Mouse (Mus musculus): ENCODE results near the gene Tnfrsf13b.

DNA sequence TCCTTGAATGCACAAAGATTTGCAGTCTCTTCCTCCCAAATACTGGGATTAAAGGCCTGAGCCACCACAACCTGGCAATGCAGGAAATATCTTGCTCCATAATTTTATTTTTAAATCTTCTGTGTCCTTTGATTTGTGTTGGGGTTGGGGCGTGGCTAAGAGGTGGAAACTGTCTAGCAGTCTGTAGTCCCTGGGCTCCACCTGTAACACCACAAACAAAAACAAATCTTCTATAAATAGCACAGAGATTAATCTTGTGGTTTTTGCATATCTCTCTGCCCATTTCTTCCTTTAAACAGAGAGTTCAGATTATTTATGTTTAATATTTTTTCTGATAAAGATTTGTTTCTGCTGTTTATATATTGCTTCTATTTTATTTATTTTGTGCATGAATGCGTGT is 6.4 kb downstream of the Tnfrsf13b start:
- TF ChIP-seq EP300 (IDR thresholded peaks at IDR 0.05; ENCODE audit: low read depth) (no peak), CTCF (IDR thresholded peaks at IDR 0.05; ENCODE audit: low read depth) (no peak)

Measured in liver, postnatal 0 days (tissue).